Mouse (Mus musculus): ENCODE results near the gene Tpd52l2.

DNA sequence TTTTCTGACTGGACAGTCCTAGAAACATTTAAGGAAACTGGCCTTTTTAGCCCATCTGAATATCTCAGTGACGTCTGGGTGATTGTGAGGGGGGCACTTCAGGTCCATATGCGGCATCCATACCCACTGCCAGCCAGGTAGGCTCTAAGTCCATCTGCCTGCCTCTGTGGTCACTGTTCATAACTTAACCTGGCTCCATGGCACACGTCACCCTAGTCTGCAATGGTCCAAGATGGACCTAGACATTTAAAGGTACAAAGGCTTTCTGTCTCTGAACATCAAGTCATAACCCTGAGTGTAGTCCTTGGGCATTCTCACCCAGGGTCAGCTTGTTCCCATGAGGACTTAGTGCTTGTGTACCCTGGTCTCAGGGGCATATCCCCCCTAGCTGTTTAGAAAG lies 70.4 kb downstream of the Tpd52l2 start:
- TF ChIP-seq CTCF (conservative IDR thresholded peaks at IDR 0.05; ENCODE audit: low read length) (no peak), POU5F1 (IDR thresholded peaks at IDR 0.05; ENCODE audit: borderline replicate concordance, low read length) (no peak)

Measured in E14TG2a.4 (cell line).